Mouse (Mus musculus): ENCODE data around the gene Mtfr1l. TPM values are rescaled to one million over a fixed set of nuclear protein-coding genes. Genes with fewer than 3 reads are reported as not detected.

Mtfr1l gene
- polyA plus RNA-seq, 1 experiment from 2014 or later = 130 TPM

DNA sequence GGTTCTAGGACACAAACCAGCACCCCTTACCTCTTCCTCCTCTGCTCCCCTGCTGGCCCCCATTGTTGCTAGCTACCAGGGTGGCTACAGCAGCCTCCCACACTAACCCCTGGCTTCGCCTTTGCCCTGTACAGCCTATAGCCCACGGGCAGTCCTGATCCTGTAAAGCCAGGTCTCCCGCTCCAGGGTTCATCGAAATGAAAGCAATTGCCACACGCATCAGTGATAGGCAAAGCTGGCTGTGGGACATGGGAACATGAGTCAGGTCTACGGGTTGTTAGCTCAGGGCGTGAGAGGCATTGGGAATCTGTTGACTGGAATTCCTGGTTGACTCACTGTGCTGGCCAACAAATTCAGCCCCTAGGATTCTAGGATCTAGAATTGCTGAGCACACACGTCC is 52.7 kb downstream of the Mtfr1l start:
- ATAC-seq (ENCODE audit: low FRiP score, low TSS enrichment) = no peak
- no peaks in the 10 kb centered on the region for H3K4me1 ChIP-seq (ENCODE audit: control insufficient read depth, insufficient read depth, low read length)
- H3K4me2 ChIP-seq (replicated peaks; ENCODE audit: low read depth, low read length) = no peak overlapping the region
- no peak overlapping the region for H3K4me3 ChIP-seq (ENCODE audit: low read length)
- H3K36me3 ChIP-seq (ENCODE audit: control insufficient read depth, insufficient read depth, low read length) = no peaks in the 10 kb centered on the region
- H3K9ac ChIP-seq (ENCODE audit: low read depth, low read length) = no peak overlapping the region
- 0 out of 2 replicates have a peak, but pooled peaks cover 4% of the 10 kb centered on the region for H3K27me3 ChIP-seq (ENCODE audit: control insufficient read depth, insufficient read depth, low read length)
- H3K27ac ChIP-seq (ENCODE audit: low read depth, low read length) = no peak overlapping the region
- WGBS = 69% methylated on average over 8 of the region's 8 CpGs
- H3K9me3 ChIP-seq (ENCODE audit: control insufficient read depth, low read length) = no peaks in the 10 kb centered on the region

DNA sequence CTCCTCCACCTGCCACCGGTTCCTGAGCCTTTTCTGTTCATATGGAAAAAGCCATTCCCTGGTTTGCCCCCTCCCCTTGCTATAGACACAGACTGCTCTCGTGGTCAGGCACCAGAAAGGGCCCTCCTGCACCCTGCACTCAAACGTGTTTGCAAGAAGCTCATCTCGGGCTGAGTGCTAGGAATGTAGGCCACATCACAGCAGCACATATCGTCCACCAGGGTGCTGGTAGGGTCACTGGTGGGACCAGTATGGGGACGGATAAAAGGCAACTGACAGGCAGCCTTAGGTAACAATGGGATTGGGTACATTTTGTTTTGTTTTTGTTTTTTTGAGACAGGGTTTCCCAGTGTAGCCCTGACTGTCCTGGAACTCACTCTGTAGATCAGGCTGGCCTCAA is 53.9 kb downstream of the Mtfr1l start:
- 0 out of 2 replicates have a peak, but pooled peaks cover 4% of the 10 kb centered on the region for H3K27me3 ChIP-seq (ENCODE audit: control insufficient read depth, insufficient read depth, low read length)
- H3K4me3 ChIP-seq (ENCODE audit: low read length) = no peak overlapping the region
- H3K4me1 ChIP-seq (ENCODE audit: control insufficient read depth, insufficient read depth, low read length) = no peaks in the 10 kb centered on the region
- no peak for ATAC-seq (ENCODE audit: low FRiP score, low TSS enrichment)
- WGBS = 62% methylated on average over 6 of the region's 6 CpGs
- H3K27ac ChIP-seq (ENCODE audit: low read depth, low read length) = no peak overlapping the region
- H3K4me2 ChIP-seq (replicated peaks; ENCODE audit: low read depth, low read length) = no peak overlapping the region
- H3K9me3 ChIP-seq (ENCODE audit: control insufficient read depth, low read length) = no peaks in the 10 kb centered on the region
- 0 out of 2 replicates have a peak, but pooled peaks cover 4% of the 10 kb centered on the region for H3K36me3 ChIP-seq (ENCODE audit: control insufficient read depth, insufficient read depth, low read length)
- H3K9ac ChIP-seq (ENCODE audit: low read depth, low read length) = no peak overlapping the region

DNA sequence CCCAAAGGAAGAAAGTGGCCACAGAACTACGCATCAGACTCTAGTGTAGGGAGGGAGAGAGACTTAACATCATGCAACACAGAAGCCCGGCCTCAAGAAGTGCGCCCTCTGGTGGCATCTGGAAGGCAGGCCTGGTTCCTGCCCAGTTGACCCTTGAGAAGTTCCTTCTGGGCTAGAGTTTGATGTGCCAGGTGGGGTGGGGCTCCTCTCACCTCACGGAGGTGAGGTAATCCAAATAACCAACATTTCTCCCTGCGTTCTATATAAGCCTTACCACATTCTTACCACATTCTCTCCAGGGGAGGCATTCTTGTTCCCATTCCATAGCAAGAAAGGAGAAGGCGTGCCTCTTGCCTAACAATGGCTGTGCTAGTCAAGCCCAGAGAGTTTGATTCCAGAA is 54.3 kb downstream of the Mtfr1l start:
- no peak overlapping the region for H3K9ac ChIP-seq (ENCODE audit: low read depth, low read length)
- 0 out of 2 replicates have a peak, but pooled peaks cover 4% of the 10 kb centered on the region for H3K27me3 ChIP-seq (ENCODE audit: control insufficient read depth, insufficient read depth, low read length)
- H3K4me2 ChIP-seq (replicated peaks; ENCODE audit: low read depth, low read length) = no peak overlapping the region
- peaks cover 5% of the 10 kb centered on the region; the same call in 1 of the 2 replicates for H3K36me3 ChIP-seq (ENCODE audit: control insufficient read depth, insufficient read depth, low read length)
- ATAC-seq (ENCODE audit: low FRiP score, low TSS enrichment) = no peak
- no peak overlapping the region for H3K4me3 ChIP-seq (ENCODE audit: low read length)
- WGBS = 19% methylated on average over 6 of the region's 6 CpGs
- H3K4me1 ChIP-seq (ENCODE audit: control insufficient read depth, insufficient read depth, low read length) = no peaks in the 10 kb centered on the region
- no peaks in the 10 kb centered on the region for H3K9me3 ChIP-seq (ENCODE audit: control insufficient read depth, low read length)
- H3K27ac ChIP-seq (ENCODE audit: low read depth, low read length) = no peak overlapping the region

DNA sequence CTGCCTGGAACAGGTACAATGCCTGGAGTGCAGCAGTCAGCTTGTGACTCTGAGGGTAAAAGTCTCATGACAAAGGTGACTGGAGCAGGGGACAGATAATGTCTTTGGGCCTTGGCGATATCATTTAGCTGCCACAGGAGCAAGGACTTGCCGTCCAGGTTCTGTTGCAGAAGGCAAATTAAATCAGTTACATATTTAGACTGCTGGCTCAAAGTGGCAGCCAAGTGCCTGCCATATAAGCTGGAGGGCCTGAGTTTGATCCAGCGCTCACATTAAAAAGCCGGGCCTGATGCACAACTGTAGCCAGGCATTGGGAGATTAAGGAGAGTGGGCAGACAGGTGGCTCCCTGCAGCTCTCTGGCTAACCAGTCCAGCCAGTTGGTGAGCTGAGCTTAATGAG is 55.3 kb downstream of the Mtfr1l start:
- H3K4me3 ChIP-seq (ENCODE audit: low read length) = no peak overlapping the region
- peaks cover 15% of the 10 kb centered on the region for H3K36me3 ChIP-seq (ENCODE audit: control insufficient read depth, insufficient read depth, low read length)
- no peak overlapping the region for H3K9ac ChIP-seq (ENCODE audit: low read depth, low read length)
- H3K4me2 ChIP-seq (replicated peaks; ENCODE audit: low read depth, low read length) = no peak overlapping the region
- H3K27me3 ChIP-seq (ENCODE audit: control insufficient read depth, insufficient read depth, low read length) = 0 out of 2 replicates have a peak, but pooled peaks cover 4% of the 10 kb centered on the region
- no peaks in the 10 kb centered on the region for H3K9me3 ChIP-seq (ENCODE audit: control insufficient read depth, low read length)
- no peaks in the 10 kb centered on the region for H3K4me1 ChIP-seq (ENCODE audit: control insufficient read depth, insufficient read depth, low read length)
- 88% methylated on average over 4 of the region's 4 CpGs for WGBS
- ATAC-seq (ENCODE audit: low FRiP score, low TSS enrichment) = no peak
- H3K27ac ChIP-seq (ENCODE audit: low read depth, low read length) = no peak overlapping the region

DNA sequence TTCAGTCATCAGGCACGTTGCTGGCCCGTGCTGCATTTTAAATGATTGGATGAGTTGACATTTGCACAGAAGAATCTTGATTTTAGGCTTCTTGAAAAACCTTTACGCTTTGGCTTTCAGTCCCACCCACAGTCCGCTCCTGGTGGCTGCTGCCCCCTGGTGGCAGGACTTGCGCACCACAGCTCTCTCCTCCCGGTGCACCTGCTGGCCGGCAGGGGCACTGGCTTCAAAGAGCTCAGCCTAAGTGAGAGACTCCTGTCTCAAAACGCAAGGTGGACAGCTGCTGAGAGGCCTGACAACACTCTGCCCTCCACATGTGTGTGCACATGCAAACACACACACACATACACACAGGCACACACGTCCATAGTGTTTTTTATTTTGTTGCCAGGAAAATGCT is 57.2 kb downstream of the Mtfr1l start:
- Histone ChIP-seq H3K4me2 (replicated peaks; ENCODE audit: low read depth, low read length) (no peak overlapping the region), H3K36me3 (ENCODE audit: control insufficient read depth, insufficient read depth, low read length) (peaks cover 30% of the 10 kb centered on the region), H3K4me1 (ENCODE audit: control insufficient read depth, insufficient read depth, low read length) (no peaks in the 10 kb centered on the region), H3K4me3 (ENCODE audit: low read length) (no peak overlapping the region), H3K27me3 (ENCODE audit: control insufficient read depth, insufficient read depth, low read length) (0 out of 2 replicates have a peak, but pooled peaks cover 4% of the 10 kb centered on the region), H3K9ac (ENCODE audit: low read depth, low read length) (no peak overlapping the region), H3K27ac (ENCODE audit: low read depth, low read length) (no peak overlapping the region), H3K9me3 (ENCODE audit: control insufficient read depth, low read length) (no peaks in the 10 kb centered on the region)
- ATAC-seq (ENCODE audit: low FRiP score, low TSS enrichment) = peak; percentile 51
- 7% methylated on average over 9 of the region's 9 CpGs for WGBS

DNA sequence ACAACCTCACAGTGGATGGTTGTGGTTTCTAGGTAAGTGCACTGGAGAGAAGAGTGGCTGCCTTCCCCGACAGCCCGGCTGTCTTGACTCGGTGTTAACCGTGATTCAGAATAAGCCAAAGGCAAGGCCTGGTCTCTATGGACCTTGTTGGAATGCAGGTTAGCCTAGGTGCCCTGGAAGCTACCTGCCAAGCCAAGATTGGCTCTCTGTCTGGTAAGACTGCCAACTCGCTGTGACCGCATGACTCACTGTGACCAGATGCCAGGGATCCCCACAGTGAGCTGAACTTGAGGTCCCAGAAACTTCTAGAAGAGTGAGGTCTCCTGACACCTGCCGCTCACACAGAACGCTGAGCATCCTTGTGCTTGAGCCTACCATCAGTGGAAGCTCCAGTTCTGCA is 58.3 kb downstream of the Mtfr1l start:
- H3K9ac ChIP-seq (ENCODE audit: low read depth, low read length) = no peak overlapping the region
- no peak overlapping the region for H3K27ac ChIP-seq (ENCODE audit: low read depth, low read length)
- no peaks in the 10 kb centered on the region for H3K27me3 ChIP-seq (ENCODE audit: control insufficient read depth, insufficient read depth, low read length)
- ATAC-seq (ENCODE audit: low FRiP score, low TSS enrichment) = no peak
- H3K4me2 ChIP-seq (replicated peaks; ENCODE audit: low read depth, low read length) = no peak overlapping the region
- no peak overlapping the region for H3K4me3 ChIP-seq (ENCODE audit: low read length)
- no peaks in the 10 kb centered on the region for H3K4me1 ChIP-seq (ENCODE audit: control insufficient read depth, insufficient read depth, low read length)
- peaks cover 41% of the 10 kb centered on the region for H3K36me3 ChIP-seq (ENCODE audit: control insufficient read depth, insufficient read depth, low read length)
- WGBS = 90% methylated on average over 8 of the region's 8 CpGs
- H3K9me3 ChIP-seq (ENCODE audit: control insufficient read depth, low read length) = no peaks in the 10 kb centered on the region

Small RNA genes within 50 kb of the gene (microRNA-seq; reads per million reads assigned to microRNA genes)
- not detected for gene Mir6403

Other genes with a start within 250 kb of the Mtfr1l start
- gene Pdik1l, start 247.5 kb downstream of the Mtfr1l start, polyA plus RNA-seq (2014; fragmentation: Nextera tagmentation; extraction: Ambion mirVana) = 14.9 and 18.8 TPM in 2 replicates
- 0.88 and 1.4 TPM in 2 replicates for gene Trim63, start 220.3 kb downstream of the Mtfr1l start, polyA plus RNA-seq (2014; fragmentation: Nextera tagmentation; extraction: Ambion mirVana)
- 0.09 and 0.11 TPM in 2 replicates for gene Slc30a2, start 192.2 kb downstream of the Mtfr1l start, polyA plus RNA-seq (2014; fragmentation: Nextera tagmentation; extraction: Ambion mirVana)
- gene Extl1, start 151.5 kb downstream of the Mtfr1l start, polyA plus RNA-seq (2014; fragmentation: Nextera tagmentation; extraction: Ambion mirVana) = 0.20 and 0.23 TPM in 2 replicates
- 8.4 and 12.3 TPM in 2 replicates for gene Pafah2, start 139.1 kb downstream of the Mtfr1l start, polyA plus RNA-seq (2014; fragmentation: Nextera tagmentation; extraction: Ambion mirVana)
- 1,829 and 1,880 TPM in 2 replicates for gene Stmn1, start 67.1 kb downstream of the Mtfr1l start, polyA plus RNA-seq (2014; fragmentation: Nextera tagmentation; extraction: Ambion mirVana)
- 0.57 and 0.73 TPM in 2 replicates for gene Paqr7, start 38.7 kb downstream of the Mtfr1l start, polyA plus RNA-seq (2014; fragmentation: Nextera tagmentation; extraction: Ambion mirVana)
- gene Aunip, start 24.4 kb downstream of the Mtfr1l start, polyA plus RNA-seq (2014; fragmentation: Nextera tagmentation; extraction: Ambion mirVana) = 5.9 and 20.7 TPM in 2 replicates
- 15.6 and 19.5 TPM in 2 replicates for gene Selenon, start 16.8 kb upstream of the Mtfr1l start, polyA plus RNA-seq (2014; fragmentation: Nextera tagmentation; extraction: Ambion mirVana)
- 3.8 and 5.3 TPM in 2 replicates for gene Man1c1, start 168.9 kb upstream of the Mtfr1l start, polyA plus RNA-seq (2014; fragmentation: Nextera tagmentation; extraction: Ambion mirVana)
- gene Ldlrap1, start 232.6 kb upstream of the Mtfr1l start, polyA plus RNA-seq (2014; fragmentation: Nextera tagmentation; extraction: Ambion mirVana) = 10.7 and 19.9 TPM in 2 replicates

Data from kidney, embryonic 14.5 days (tissue).